In genomic region chr7:73355229-73355628, GRCm38 (mm10) we compare ENCODE assay signal across 21 mouse cellular contexts. TPM values are rescaled to one million over a fixed set of nuclear protein-coding genes. Genes with fewer than 3 reads are reported as not detected.
A peak's percentile ranks its signal among the peaks of the same experiment; 100 is the strongest.
DNase-seq lines count a peak whose midpoint lies in the region; ATAC-seq and TF ChIP-seq lines count a peak whose summit lies in the region.
"Had no signal": no experiment of that assay in that cellular context is flagged by ENCODE, and none has a peak within 500 bp of the region (broad histone marks: within the 10 kb centered on the region; RNA-seq: fewer than 3 reads in every experiment).

No protein-coding gene starts in this region.

- no peak overlapping the region for H3K4me3 ChIP-seq in forebrain, embryonic 10.5 days
- H3K4me3 ChIP-seq in forebrain, embryonic 11.5 days (ENCODE audit: low read depth, low read length): no peak overlapping the region
- no peak overlapping the region for H3K4me3 ChIP-seq in hindbrain, embryonic 13.5 days
- H3K4me3 ChIP-seq in hindbrain, embryonic 10.5 days: no peak overlapping the region
- H3K4me3 ChIP-seq in MEL (ENCODE audit: control insufficient read depth in 1 of 2, insufficient read depth in 1 of 2, low read depth in 2 of 2, low read length in 2 of 2) (peak overlapping the region in 1 of 2 experiments; percentile 19; a peak in 1 of 4 replicates), myocyte (no peak overlapping the region)
- H3K4me3 ChIP-seq: embryonic facial prominence, embryonic 13.5 days; heart, embryonic 12.5 days had no signal

- H3K9ac ChIP-seq in forebrain, embryonic 11.5 days (ENCODE audit: low read length): no peak overlapping the region
- no peak overlapping the region for H3K9ac ChIP-seq in hindbrain, embryonic 13.5 days
- H3K9ac ChIP-seq in MEL (ENCODE audit: control insufficient read depth, low read depth, low read length, poor library complexity, severe bottlenecking): no peak overlapping the region
- H3K9ac ChIP-seq: embryonic facial prominence, embryonic 13.5 days; heart, embryonic 12.5 days had no signal

- peaks cover 27% of the 10 kb centered on the region for H3K4me1 ChIP-seq in forebrain, embryonic 10.5 days
- H3K4me1 ChIP-seq in forebrain, embryonic 11.5 days (replicated peaks; ENCODE audit: control insufficient read depth, insufficient read depth, low read length): peaks cover 8% of the 10 kb centered on the region; the same call in 1 of the 2 replicates
- H3K4me1 ChIP-seq in hindbrain, embryonic 13.5 days (replicated peaks): peaks cover 21% of the 10 kb centered on the region
- H3K4me1 ChIP-seq in hindbrain, embryonic 10.5 days (replicated peaks): peaks cover 11% of the 10 kb centered on the region
- H3K4me1 ChIP-seq in MEL (ENCODE audit: control insufficient read depth in 1 of 2, insufficient read depth in 2 of 2, low read length in 2 of 2): peaks cover 0 to 9% of the 10 kb centered on the region in 2 experiments; a peak in 2 of 4 replicates
- H3K4me1 ChIP-seq: embryonic facial prominence, embryonic 13.5 days; heart, embryonic 12.5 days had no signal

- 88% methylated on average over 9 of the region's 9 CpGs for WGBS in forebrain, embryonic 10.5 days
- 70% methylated on average over 9 of the region's 9 CpGs for WGBS in forebrain, embryonic 11.5 days
- 75% methylated on average over 9 of the region's 9 CpGs for WGBS in hindbrain, embryonic 13.5 days
- 86% methylated on average over 9 of the region's 9 CpGs for WGBS in hindbrain, embryonic 10.5 days

- no peak for DNase-seq in forebrain, embryonic 10.5 days (ENCODE audit: extremely low spot score, low spot score)
- no peak for DNase-seq in forebrain, embryonic 11.5 days (ENCODE audit: low spot score)
- no peak for DNase-seq in hindbrain, embryonic 10.5 days (ENCODE audit: low spot score)
- DNase-seq in MEL (ENCODE audit: low read depth, low spot score): peak; percentile 52
- no peak for DNase-seq in layer of hippocampus, adult 18-20 months (ENCODE audit: low spot score in 2 of 2)
- DNase-seq: adrenal gland, postnatal 10 days; B cell, adult 2 months; cerebellum, adult 11-12 months; cerebellum, adult 9-10 months; cerebellum, postnatal 36 days; gastrocnemius, postnatal 14 days had no signal

- H3K4me2 ChIP-seq in forebrain, embryonic 11.5 days (ENCODE audit: low read depth, low read length, severe bottlenecking): no peak overlapping the region
- H3K4me2 ChIP-seq in hindbrain, embryonic 13.5 days: no peak overlapping the region
- no peak overlapping the region for H3K4me2 ChIP-seq in myocyte (ENCODE audit: low read depth)
- H3K4me2 ChIP-seq: embryonic facial prominence, embryonic 13.5 days; heart, embryonic 12.5 days had no signal

- no peak for ATAC-seq in forebrain, embryonic 11.5 days (replicated peaks; ENCODE audit: low FRiP score)
- no peak for ATAC-seq in hindbrain, embryonic 13.5 days (ENCODE audit: low FRiP score)
- ATAC-seq: CD4-positive, CD25-positive, alpha-beta regulatory T cell, adult 4 months; hindbrain, embryonic 16.5 days; inflammation-experienced regulatory T-cells, adult 6 months; intestine, postnatal 0 days had no signal

- H3K27me3 ChIP-seq in forebrain, embryonic 10.5 days (ENCODE audit: poor library complexity, severe bottlenecking): no peaks in the 10 kb centered on the region; the same call in 1 of the 2 replicates
- no peaks in the 10 kb centered on the region for H3K27me3 ChIP-seq in forebrain, embryonic 11.5 days (ENCODE audit: control insufficient read depth, insufficient read depth, low read length)
- peaks cover 6% of the 10 kb centered on the region; the same call in 1 of the 2 replicates for H3K27me3 ChIP-seq in hindbrain, embryonic 13.5 days
- peaks cover 2% of the 10 kb centered on the region; the same call in 1 of the 2 replicates for H3K27me3 ChIP-seq in hindbrain, embryonic 10.5 days (ENCODE audit: insufficient read depth, poor library complexity, severe bottlenecking)
- H3K27me3 ChIP-seq in MEL (ENCODE audit: control insufficient read depth in 1 of 2, insufficient read depth in 2 of 2, low read length in 2 of 2) (no peaks in the 10 kb centered on the region), myocyte (ENCODE audit: control insufficient read depth, insufficient read depth, insufficient read length) (no peaks in the 10 kb centered on the region)
- H3K27me3 ChIP-seq: heart, embryonic 12.5 days had no signal

- peak; percentile 40 to 85; a peak in 3 of 4 replicates for TF ChIP-seq EP300 in MEL (IDR thresholded peaks at IDR 0.05; ENCODE audit: low read depth in 1 of 2, low read length in 2 of 2)

- TF ChIP-seq CTCF in MEL (IDR thresholded peaks at IDR 0.05 in 2 of 3, conservative IDR thresholded peaks at IDR 0.05 in 1 of 3; ENCODE audit: control insufficient read depth in 1 of 3, insufficient read depth in 1 of 3, low read depth in 2 of 3, low read length in 3 of 3, poor library complexity in 1 of 3, severe bottlenecking in 1 of 3): no peak

- TF ChIP-seq POLR2A in MEL (IDR thresholded peaks at IDR 0.05; ENCODE audit: control insufficient read depth in 1 of 2, insufficient read depth in 1 of 2, low read depth in 1 of 2, low read length in 2 of 2, poor library complexity in 1 of 2): no peak
- no peak for TF ChIP-seq POLR2A in myocyte (IDR thresholded peaks at IDR 0.05; ENCODE audit: insufficient read length, low read depth)

- H3K36me3 ChIP-seq in forebrain, embryonic 10.5 days (replicated peaks): no peaks in the 10 kb centered on the region
- no peaks in the 10 kb centered on the region for H3K36me3 ChIP-seq in forebrain, embryonic 11.5 days (ENCODE audit: control insufficient read depth, insufficient read depth, low read length)
- H3K36me3 ChIP-seq in hindbrain, embryonic 13.5 days: no peaks in the 10 kb centered on the region
- H3K36me3 ChIP-seq in hindbrain, embryonic 10.5 days: no peaks in the 10 kb centered on the region
- H3K36me3 ChIP-seq in MEL (ENCODE audit: control insufficient read depth in 1 of 2, insufficient read depth in 2 of 2, low read length in 2 of 2) (no peaks in the 10 kb centered on the region), myocyte (ENCODE audit: control insufficient read depth, insufficient read depth) (no peaks in the 10 kb centered on the region)
- H3K36me3 ChIP-seq: embryonic facial prominence, embryonic 13.5 days; G1E; heart, embryonic 12.5 days had no signal

- H3ac ChIP-seq in myocyte (ENCODE audit: control insufficient read depth, insufficient read length): no peak overlapping the region

- H3K27ac ChIP-seq in forebrain, embryonic 10.5 days: peak overlapping the region; percentile 5; the same call in 1 of the 2 replicates
- H3K27ac ChIP-seq in forebrain, embryonic 11.5 days (ENCODE audit: low read depth, low read length): no peak overlapping the region
- H3K27ac ChIP-seq in hindbrain, embryonic 13.5 days: 0 out of 2 replicates have a peak overlapping the region, but pooled peaks have one; percentile 1
- no peak overlapping the region for H3K27ac ChIP-seq in hindbrain, embryonic 10.5 days
- H3K27ac ChIP-seq in MEL (ENCODE audit: control insufficient read depth, low read depth, low read length): 0 out of 2 replicates have a peak overlapping the region, but pooled peaks have one; percentile 21
- H3K27ac ChIP-seq: embryonic facial prominence, embryonic 13.5 days had no signal

- H3K9me3 ChIP-seq in forebrain, embryonic 10.5 days: no peaks in the 10 kb centered on the region
- H3K9me3 ChIP-seq in forebrain, embryonic 11.5 days (ENCODE audit: control insufficient read depth, low read length): no peaks in the 10 kb centered on the region
- no peaks in the 10 kb centered on the region for H3K9me3 ChIP-seq in hindbrain, embryonic 13.5 days
- no peaks in the 10 kb centered on the region for H3K9me3 ChIP-seq in hindbrain, embryonic 10.5 days
- no peaks in the 10 kb centered on the region for H3K9me3 ChIP-seq in MEL (replicated peaks; ENCODE audit: insufficient read depth, low read length)
- H3K9me3 ChIP-seq: embryonic facial prominence, embryonic 13.5 days; heart, embryonic 12.5 days had no signal

- TF ChIP-seq RAD21 in MEL (IDR thresholded peaks at IDR 0.05; ENCODE audit: low read depth, low read length): no peak

- no peaks in the 10 kb centered on the region for H3K79me2 ChIP-seq in MEL (ENCODE audit: control insufficient read depth, insufficient read depth, low read length, poor library complexity)
- no peaks in the 10 kb centered on the region for H3K79me2 ChIP-seq in myocyte (ENCODE audit: control insufficient read depth, insufficient read depth)

TF ChIP-seq in MEL, 35 proteins besides CTCF, POLR2A, EP300 and RAD21 (continues in another document):
- TF ChIP-seq ZNF384 (IDR thresholded peaks at IDR 0.05; ENCODE audit: low read depth, low read length) (no peak), SIN3A (IDR thresholded peaks at IDR 0.05; ENCODE audit: low read length) (peak; percentile 39; the same call in 1 of the 2 replicates), ZKSCAN1 (IDR thresholded peaks at IDR 0.05; ENCODE audit: low read depth, low read length) (no peak), GABPA (IDR thresholded peaks at IDR 0.05; ENCODE audit: low read depth, low read length) (no peak), NRF1 (IDR thresholded peaks at IDR 0.05; ENCODE audit: insufficient read depth, low read depth, low read length, poor library complexity, severe bottlenecking) (no peak), MYC (IDR thresholded peaks at IDR 0.05; ENCODE audit: low read depth, low read length) (no peak), ELF1 (IDR thresholded peaks at IDR 0.05; ENCODE audit: low read depth, low read length) (no peak)

TF ChIP-seq in myocyte, 11 proteins besides CTCF, POLR2A, EP300 and RAD21:
- TF ChIP-seq USF1 (IDR thresholded peaks at IDR 0.05; ENCODE audit: low read depth) (no peak), MYOD1 (IDR thresholded peaks at IDR 0.05; ENCODE audit: control insufficient read depth in 1 of 3, insufficient read length in 2 of 3, low read depth in 2 of 3) (peak in 2 of 3 experiments; percentile 28 to 69)
TF ChIP-seq in myocyte: peak in this region for 1.

RNA-seq across cellular contexts. Expression of gene Rgma, which starts 20.1 kb away (rescaled TPM):
- 26.2 and 26.8 TPM in 2 replicates for polyA plus RNA-seq in forebrain, embryonic 10.5 days (2016; fragmentation: Nextera tagmentation; extraction: Ambion mirVana)
- polyA plus RNA-seq in forebrain, embryonic 11.5 days (2014; fragmentation: Nextera tagmentation; extraction: Ambion mirVana): 37.0 and 40.5 TPM in 2 replicates
- 40.0 and 41.1 TPM in 2 replicates for polyA plus RNA-seq in hindbrain, embryonic 13.5 days (2015; fragmentation: Nextera tagmentation; extraction: Ambion mirVana)
- 38.4 and 51.1 TPM in 2 replicates for polyA plus RNA-seq in hindbrain, embryonic 10.5 days (2016; fragmentation: Nextera tagmentation; extraction: Ambion mirVana)
- not detected in 2 replicates for total RNA-seq in MEL (2012; rRNA removed)
- not detected for polyA plus RNA-seq in MEL (2012; ENCODE audit: insufficient read depth in 1 of 2, insufficient read length in 2 of 2, low read depth in 1 of 2, low replicate concordance in 2 of 2, missing spikeins in 1 of 2)
- polyA plus RNA-seq in myocyte (2012; fragmentation: generic; extraction: Trizol): 34.0 TPM
- total RNA-seq in layer of hippocampus, adult 18-20 months (2021): 10 to 100 TPM; 49.3 to 56.0 TPM
- total RNA-seq: granulocyte monocyte progenitor cell, adult 5-6 weeks had no signal
- polyA plus RNA-seq: CD4-positive, CD25-positive, alpha-beta regulatory T cell, adult 4 months; G1E; inflammation-experienced regulatory T-cells, adult 6 months had no signal

Comparison
In these comparisons a context has a peak if more than half of its experiments do, and no peak if none do; other contexts are left out.
1. H3K27ac ChIP-seq: peak in forebrain, embryonic 10.5 days (single experiment), hindbrain, embryonic 13.5 days (single experiment) and MEL (single experiment); none in forebrain, embryonic 11.5 days (single experiment) and hindbrain, embryonic 10.5 days (single experiment).
2. RNA of gene Rgma, which starts 20.1 kb away (polyA plus RNA-seq): 38.4 to 51.1 TPM in hindbrain, embryonic 10.5 days, 37.0 to 40.5 TPM in forebrain, embryonic 11.5 days, 40.0 to 41.1 TPM in hindbrain, embryonic 13.5 days, 34.0 TPM in myocyte (single experiment) and 26.2 to 26.8 TPM in forebrain, embryonic 10.5 days; not detected in MEL; every median in the first group is over 10 times any median in the second.